Mouse (Mus musculus) lung, postnatal 14 days (tissue): ENCODE data around the gene Spin4.

Source experiments
- DNase-seq: peaks from one replicate; pipeline ENCODE4 v3.0.0; 2021

The Spin4 gene

GRCm38 (mm10) chrX:95026361-95026892, at the start of gene Spin4:
Gene Spin4 (minus strand): TSS chrX:95026682.
- DNase-seq, result peak; percentile 69

DNA sequence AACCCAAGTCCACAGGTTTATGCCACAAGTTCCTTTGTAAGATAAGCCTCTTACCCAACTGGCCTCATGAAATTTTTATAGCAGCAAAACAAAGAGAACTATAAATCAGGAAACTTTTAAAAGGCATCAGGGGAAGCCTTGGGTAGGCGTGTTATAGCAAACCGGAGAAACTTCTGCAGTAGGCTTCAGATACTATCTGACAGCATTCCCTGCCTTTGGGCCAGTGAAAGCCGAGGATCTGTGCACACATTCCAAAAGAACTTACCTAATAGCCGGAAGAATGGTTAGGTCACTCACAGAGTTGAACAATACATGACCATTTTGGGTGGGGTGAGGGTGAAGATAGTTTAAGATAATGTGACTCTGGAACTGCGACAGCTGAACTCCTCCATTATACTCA, 1.4 kb upstream of the Spin4 start:
- no peak for DNase-seq

DNA sequence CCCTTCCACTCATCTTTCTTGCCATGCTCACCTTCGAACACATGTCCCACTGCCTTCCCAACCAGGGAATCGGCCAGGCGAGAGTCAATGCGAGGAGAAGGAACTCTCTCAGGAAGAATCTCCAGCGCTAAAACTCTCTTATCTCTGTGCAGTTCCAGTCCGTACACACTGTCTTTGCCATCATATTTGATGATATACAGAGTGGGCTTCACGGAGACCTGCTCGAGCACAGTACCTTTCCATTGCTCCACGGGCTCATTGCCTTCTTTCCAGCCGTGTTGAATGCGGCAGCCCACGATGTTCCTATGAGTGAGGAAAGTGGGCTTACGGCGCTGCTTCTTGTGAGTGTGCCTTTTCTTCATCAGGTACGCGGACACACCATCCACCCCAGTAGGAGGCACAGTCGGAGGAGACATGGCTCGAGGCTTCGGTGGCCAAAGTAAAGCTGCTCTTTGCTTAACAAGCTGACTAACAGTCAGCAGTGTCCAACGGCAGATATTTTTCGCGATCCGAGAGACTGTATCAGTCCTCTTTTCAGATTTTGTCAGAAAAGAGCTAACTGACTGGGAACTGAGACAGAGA, 612 bp downstream of the Spin4 start:
- no peak for DNase-seq

DNA sequence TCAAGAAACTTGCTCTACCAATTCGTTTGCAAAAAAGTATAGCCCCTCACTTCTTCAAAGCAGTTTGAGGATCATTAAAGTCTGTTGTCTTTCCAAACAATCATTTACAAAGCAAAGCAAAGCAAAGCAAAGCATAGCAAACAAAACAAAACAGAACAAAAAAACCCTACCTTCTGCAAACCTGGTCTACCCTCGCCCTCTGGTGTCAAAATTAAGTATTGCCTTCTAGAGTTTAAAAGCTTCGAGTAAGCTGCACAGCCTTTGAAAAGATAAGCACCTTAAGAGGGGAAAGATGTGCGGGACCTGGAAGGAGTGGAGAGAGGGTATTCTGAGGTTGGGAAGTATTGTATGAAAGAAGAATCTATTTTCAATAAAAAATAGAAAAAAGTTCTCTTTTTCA, 14.4 kb downstream of the Spin4 start:
- peak; percentile 16 for DNase-seq

DNA sequence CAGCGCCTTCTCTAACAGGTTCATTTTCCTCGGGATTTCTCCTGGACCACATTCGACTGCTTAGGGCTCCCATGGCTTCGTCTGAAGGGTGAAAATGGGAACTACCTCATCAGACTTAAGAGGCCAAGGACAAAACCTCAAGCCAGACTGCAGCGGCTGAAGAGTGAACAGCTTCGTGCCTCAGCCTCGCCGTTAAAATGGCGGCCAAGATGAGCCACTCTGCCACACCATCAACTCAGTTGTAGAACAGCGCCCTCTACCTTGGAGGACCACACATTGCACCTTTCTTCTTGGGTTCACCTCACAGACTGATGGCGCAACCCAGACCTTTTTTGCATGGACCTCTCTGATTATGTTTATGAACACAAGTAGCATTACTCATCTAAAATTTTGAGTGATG, 27.6 kb downstream of the Spin4 start:
- DNase-seq, result no peak

GRCm38 (mm10) chrX:94994113-94994512, 32.4 kb downstream of the Spin4 start:
- no peak for DNase-seq

- DNase-seq, result no peak
Observed at GRCm38 (mm10) chrX:94990903-94991302, 35.6 kb downstream of the Spin4 start.

- DNase-seq, result peak; percentile 24
Observed at GRCm38 (mm10) chrX:94990080-94990825, 36.2 kb downstream of the Spin4 start.
